Mouse (Mus musculus): ENCODE results near the gene Tec. TPM values are rescaled to one million over a fixed set of nuclear protein-coding genes. Genes with fewer than 3 reads are reported as not detected.

Gene Tec
- polyA plus RNA-seq, 1 experiment from 2014 or later: 7.9 TPM

DNA sequence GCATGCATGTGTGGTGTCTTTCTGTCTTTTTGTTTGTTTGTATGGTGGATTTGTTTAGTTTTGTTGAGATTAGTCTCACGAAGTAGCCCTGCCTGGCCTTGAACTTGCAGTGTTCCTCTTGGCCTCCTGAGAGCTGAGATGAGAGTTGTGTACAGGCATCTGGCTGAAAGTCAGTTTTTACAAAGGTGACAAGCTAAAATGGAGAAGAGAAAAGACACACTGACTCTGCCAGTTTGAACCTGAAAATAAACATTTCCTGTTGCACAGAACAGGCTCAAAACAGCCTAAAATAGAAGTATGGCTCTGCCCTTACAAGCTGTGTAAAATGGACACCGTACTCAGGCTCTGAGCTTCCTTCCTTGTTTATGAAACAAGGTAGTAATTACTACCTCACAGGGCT is 14.9 kb downstream of the Tec start:
- WGBS: 67% methylated on average over 2 of the region's 2 CpGs
- Histone ChIP-seq H3K9me3 (ENCODE audit: control insufficient read depth, low read length) (no peaks in the 10 kb centered on the region), H3K36me3 (ENCODE audit: control insufficient read depth, insufficient read depth, low read length) (no peaks in the 10 kb centered on the region), H3K4me3 (ENCODE audit: low read depth, low read length) (no peak overlapping the region), H3K4me2 (ENCODE audit: low read depth, low read length) (no peak overlapping the region), H3K4me1 (ENCODE audit: control insufficient read depth, insufficient read depth, low read length) (peaks cover 12% of the 10 kb centered on the region), H3K27ac (replicated peaks; ENCODE audit: low read depth, low read length) (no peak overlapping the region), H3K9ac (ENCODE audit: low read depth, low read length) (no peak overlapping the region), H3K27me3 (replicated peaks; ENCODE audit: control insufficient read depth, insufficient read depth, low read length) (no peaks in the 10 kb centered on the region)
- no peak for DNase-seq (ENCODE audit: low spot score)
- no peak for ATAC-seq (ENCODE audit: low read depth)

DNA sequence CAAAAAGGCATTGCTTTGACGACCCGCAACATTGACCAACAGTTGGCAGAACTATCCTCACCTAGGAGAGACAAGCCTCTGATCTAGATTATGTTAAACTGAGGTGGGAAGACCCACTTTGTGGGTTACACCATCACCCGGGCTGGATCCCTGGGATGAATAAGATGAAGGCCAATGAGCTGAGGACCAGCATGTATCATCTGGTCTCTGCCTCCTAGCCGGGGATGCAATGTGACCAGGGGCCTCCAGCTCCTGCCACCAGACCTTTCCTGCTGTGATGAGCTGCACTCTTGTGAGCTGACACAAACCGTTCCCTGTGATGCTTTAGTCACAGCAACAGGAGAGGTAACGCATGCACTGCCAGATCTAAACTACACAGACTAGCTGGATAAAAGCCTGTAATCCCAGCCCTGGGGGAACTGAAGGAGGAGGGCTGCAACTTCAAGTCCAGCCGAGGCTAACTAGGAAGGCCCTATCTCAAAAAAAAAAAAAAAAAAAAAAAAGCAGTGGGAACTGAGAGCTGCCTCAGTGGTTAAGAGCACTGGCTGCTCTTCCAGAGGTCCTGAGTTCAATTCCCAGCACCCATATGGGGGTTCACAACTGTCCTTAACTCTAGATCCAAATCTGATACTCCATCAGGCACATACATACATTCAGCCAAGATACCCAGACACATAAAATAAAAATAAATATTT is 15.8 kb downstream of the Tec start:
- ATAC-seq (ENCODE audit: low read depth) (no peak), DNase-seq (ENCODE audit: low spot score) (no peak)
- H3K4me2 ChIP-seq (ENCODE audit: low read depth, low read length): no peak overlapping the region
- no peak overlapping the region for H3K9ac ChIP-seq (ENCODE audit: low read depth, low read length)
- no peak overlapping the region for H3K4me3 ChIP-seq (ENCODE audit: low read depth, low read length)
- H3K27ac ChIP-seq (replicated peaks; ENCODE audit: low read depth, low read length): no peak overlapping the region
- H3K27me3 ChIP-seq (replicated peaks; ENCODE audit: control insufficient read depth, insufficient read depth, low read length): no peaks in the 10 kb centered on the region
- H3K9me3 ChIP-seq (ENCODE audit: control insufficient read depth, low read length): no peaks in the 10 kb centered on the region
- WGBS: 66% methylated on average over 7 of the region's 7 CpGs
- H3K4me1 ChIP-seq (ENCODE audit: control insufficient read depth, insufficient read depth, low read length): peaks cover 14% of the 10 kb centered on the region
- no peaks in the 10 kb centered on the region for H3K36me3 ChIP-seq (ENCODE audit: control insufficient read depth, insufficient read depth, low read length)

DNA sequence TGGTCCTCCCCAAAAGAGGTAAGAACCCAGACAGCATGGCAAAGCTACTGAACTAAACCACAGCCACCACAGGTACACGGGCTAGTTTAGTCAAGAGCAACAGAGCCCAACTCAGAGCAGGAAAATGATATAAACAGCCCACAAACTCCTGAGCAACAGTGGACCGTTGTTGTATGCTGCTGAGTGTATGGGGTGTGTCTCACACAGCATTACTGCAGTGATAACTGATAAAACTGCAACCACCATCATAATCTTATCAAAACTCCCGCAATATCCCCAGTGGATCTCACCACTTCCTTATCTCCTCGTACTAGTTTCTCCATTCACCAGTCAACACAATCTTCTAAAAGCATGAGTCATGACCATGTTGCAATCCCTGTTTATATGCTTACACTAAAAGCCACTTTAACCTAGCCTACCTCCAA is 16.6 kb downstream of the Tec start:
- ATAC-seq (ENCODE audit: low read depth): no peak
- 93% methylated on average over 4 of the region's 4 CpGs for WGBS
- peaks cover 14% of the 10 kb centered on the region for H3K4me1 ChIP-seq (ENCODE audit: control insufficient read depth, insufficient read depth, low read length)
- H3K27ac ChIP-seq (replicated peaks; ENCODE audit: low read depth, low read length): no peak overlapping the region
- no peaks in the 10 kb centered on the region for H3K27me3 ChIP-seq (replicated peaks; ENCODE audit: control insufficient read depth, insufficient read depth, low read length)
- no peaks in the 10 kb centered on the region for H3K36me3 ChIP-seq (ENCODE audit: control insufficient read depth, insufficient read depth, low read length)
- no peaks in the 10 kb centered on the region for H3K9me3 ChIP-seq (ENCODE audit: control insufficient read depth, low read length)
- H3K4me2 ChIP-seq (ENCODE audit: low read depth, low read length): no peak overlapping the region
- no peak overlapping the region for H3K4me3 ChIP-seq (ENCODE audit: low read depth, low read length)
- no peak for DNase-seq (ENCODE audit: low spot score)
- H3K9ac ChIP-seq (ENCODE audit: low read depth, low read length): no peak overlapping the region

GRCm38 (mm10) chr5:72850926-72851673 is 17.2 kb downstream of the Tec start:
- ATAC-seq (ENCODE audit: low read depth) (no peak), DNase-seq (ENCODE audit: low spot score) (no peak)
- H3K27ac ChIP-seq (replicated peaks; ENCODE audit: low read depth, low read length): no peak overlapping the region
- H3K9ac ChIP-seq (ENCODE audit: low read depth, low read length): no peak overlapping the region
- no peaks in the 10 kb centered on the region for H3K27me3 ChIP-seq (replicated peaks; ENCODE audit: control insufficient read depth, insufficient read depth, low read length)
- no peak overlapping the region for H3K4me2 ChIP-seq (ENCODE audit: low read depth, low read length)
- no peaks in the 10 kb centered on the region for H3K36me3 ChIP-seq (ENCODE audit: control insufficient read depth, insufficient read depth, low read length)
- 84% methylated on average over 12 of the region's 12 CpGs for WGBS
- peaks cover 14% of the 10 kb centered on the region for H3K4me1 ChIP-seq (ENCODE audit: control insufficient read depth, insufficient read depth, low read length)
- H3K4me3 ChIP-seq (ENCODE audit: low read depth, low read length): no peak overlapping the region
- H3K9me3 ChIP-seq (ENCODE audit: control insufficient read depth, low read length): no peaks in the 10 kb centered on the region

GRCm38 (mm10) chr5:72848889-72849435 is 19.3 kb downstream of the Tec start:
- Histone ChIP-seq H3K36me3 (ENCODE audit: control insufficient read depth, insufficient read depth, low read length) (no peaks in the 10 kb centered on the region), H3K27ac (replicated peaks; ENCODE audit: low read depth, low read length) (no peak overlapping the region), H3K9ac (ENCODE audit: low read depth, low read length) (no peak overlapping the region), H3K4me3 (ENCODE audit: low read depth, low read length) (no peak overlapping the region), H3K27me3 (replicated peaks; ENCODE audit: control insufficient read depth, insufficient read depth, low read length) (no peaks in the 10 kb centered on the region), H3K4me2 (ENCODE audit: low read depth, low read length) (no peak overlapping the region), H3K9me3 (ENCODE audit: control insufficient read depth, low read length) (no peaks in the 10 kb centered on the region), H3K4me1 (ENCODE audit: control insufficient read depth, insufficient read depth, low read length) (peaks cover 17% of the 10 kb centered on the region)
- ATAC-seq (ENCODE audit: low read depth) (no peak), DNase-seq (ENCODE audit: low spot score) (no peak)
- WGBS: 75% methylated on average over 6 of the region's 6 CpGs

DNA sequence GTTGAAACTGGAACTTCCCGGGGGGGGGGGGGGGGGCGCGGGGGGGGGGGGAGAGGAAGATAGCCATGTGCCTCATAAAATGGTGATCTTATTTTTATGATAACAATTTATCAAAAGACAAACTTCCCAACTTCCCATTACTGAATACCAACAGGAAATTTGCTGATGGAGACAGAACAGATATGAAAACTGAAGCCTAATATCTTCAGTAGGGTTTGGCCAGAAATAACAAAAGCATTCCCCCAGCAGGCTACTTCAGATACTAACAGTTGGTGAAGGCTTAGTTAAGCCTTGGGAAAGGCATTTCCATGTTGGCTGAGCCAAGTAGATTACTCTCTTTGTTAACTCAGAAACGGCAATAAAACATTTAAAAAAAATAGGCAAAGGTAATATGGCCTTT is 21.6 kb downstream of the Tec start:
- Histone ChIP-seq H3K9ac (ENCODE audit: low read depth, low read length) (no peak overlapping the region), H3K4me1 (ENCODE audit: control insufficient read depth, insufficient read depth, low read length) (peaks cover 20% of the 10 kb centered on the region), H3K9me3 (ENCODE audit: control insufficient read depth, low read length) (no peaks in the 10 kb centered on the region), H3K4me3 (ENCODE audit: low read depth, low read length) (no peak overlapping the region), H3K4me2 (ENCODE audit: low read depth, low read length) (no peak overlapping the region), H3K27ac (replicated peaks; ENCODE audit: low read depth, low read length) (no peak overlapping the region), H3K36me3 (ENCODE audit: control insufficient read depth, insufficient read depth, low read length) (no peaks in the 10 kb centered on the region), H3K27me3 (replicated peaks; ENCODE audit: control insufficient read depth, insufficient read depth, low read length) (no peaks in the 10 kb centered on the region)
- no peak for ATAC-seq (ENCODE audit: low read depth)
- no peak for DNase-seq (ENCODE audit: low spot score)
- WGBS: 74% methylated on average over 1 of the region's 4 CpGs

DNA sequence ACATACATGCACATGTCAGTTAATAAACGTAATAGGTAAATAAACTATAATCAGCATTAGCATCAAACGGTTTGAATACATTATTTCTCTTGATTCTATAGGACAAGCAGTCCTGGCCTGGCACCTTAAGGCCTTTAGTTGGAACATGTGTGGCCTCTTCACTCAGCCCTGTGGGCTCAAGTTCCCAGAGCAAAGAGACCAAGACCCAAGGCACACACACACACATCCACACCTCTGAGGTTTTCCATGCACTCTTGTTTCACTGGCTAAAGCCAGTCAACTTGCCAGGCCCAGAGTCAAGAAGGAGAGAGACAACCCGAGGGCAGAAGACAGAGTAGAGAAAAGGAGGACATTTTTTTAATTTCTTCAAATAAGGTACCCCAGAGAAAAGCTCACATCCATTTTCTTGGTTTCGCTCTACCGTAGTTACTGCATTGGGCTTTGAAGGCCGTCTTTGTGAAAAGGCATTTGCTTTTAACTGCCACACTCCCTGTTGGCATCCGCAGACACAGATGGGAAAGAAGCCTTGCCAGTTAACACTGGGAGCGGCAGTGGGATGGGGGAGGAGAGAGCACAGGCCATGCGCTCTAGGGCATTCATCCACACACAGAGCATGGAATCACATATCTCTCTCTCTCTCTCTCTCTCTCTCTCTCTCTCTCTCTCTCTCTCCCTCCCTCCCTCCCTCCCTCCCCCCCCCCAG is 22.2 kb downstream of the Tec start:
- WGBS: 62% methylated on average over 9 of the region's 9 CpGs
- Histone ChIP-seq H3K27ac (replicated peaks; ENCODE audit: low read depth, low read length) (no peak overlapping the region), H3K36me3 (ENCODE audit: control insufficient read depth, insufficient read depth, low read length) (no peaks in the 10 kb centered on the region), H3K4me2 (ENCODE audit: low read depth, low read length) (no peak overlapping the region), H3K9ac (ENCODE audit: low read depth, low read length) (no peak overlapping the region), H3K9me3 (ENCODE audit: control insufficient read depth, low read length) (no peaks in the 10 kb centered on the region), H3K27me3 (replicated peaks; ENCODE audit: control insufficient read depth, insufficient read depth, low read length) (no peaks in the 10 kb centered on the region), H3K4me1 (ENCODE audit: control insufficient read depth, insufficient read depth, low read length) (peaks cover 20% of the 10 kb centered on the region), H3K4me3 (ENCODE audit: low read depth, low read length) (no peak overlapping the region)
- ATAC-seq (ENCODE audit: low read depth) (0 out of 2 replicates have a peak, but pooled peaks have one; percentile 41), DNase-seq (ENCODE audit: low spot score) (no peak)

GRCm38 (mm10) chr5:72844776-72845495 is 23.3 kb downstream of the Tec start:
- Histone ChIP-seq H3K27me3 (replicated peaks; ENCODE audit: control insufficient read depth, insufficient read depth, low read length) (no peaks in the 10 kb centered on the region), H3K9ac (ENCODE audit: low read depth, low read length) (no peak overlapping the region), H3K27ac (replicated peaks; ENCODE audit: low read depth, low read length) (no peak overlapping the region), H3K36me3 (ENCODE audit: control insufficient read depth, insufficient read depth, low read length) (no peaks in the 10 kb centered on the region), H3K4me1 (ENCODE audit: control insufficient read depth, insufficient read depth, low read length) (peaks cover 20% of the 10 kb centered on the region), H3K4me2 (ENCODE audit: low read depth, low read length) (no peak overlapping the region), H3K4me3 (ENCODE audit: low read depth, low read length) (no peak overlapping the region), H3K9me3 (ENCODE audit: control insufficient read depth, low read length) (peaks cover 5% of the 10 kb centered on the region; the same call in 1 of the 2 replicates)
- DNase-seq (ENCODE audit: low spot score) (no peak), ATAC-seq (ENCODE audit: low read depth) (no peak)
- WGBS: 63% methylated on average over 7 of the region's 7 CpGs
